ENCODE assay signal across 8 mouse cellular contexts in the genomic region with DNA sequence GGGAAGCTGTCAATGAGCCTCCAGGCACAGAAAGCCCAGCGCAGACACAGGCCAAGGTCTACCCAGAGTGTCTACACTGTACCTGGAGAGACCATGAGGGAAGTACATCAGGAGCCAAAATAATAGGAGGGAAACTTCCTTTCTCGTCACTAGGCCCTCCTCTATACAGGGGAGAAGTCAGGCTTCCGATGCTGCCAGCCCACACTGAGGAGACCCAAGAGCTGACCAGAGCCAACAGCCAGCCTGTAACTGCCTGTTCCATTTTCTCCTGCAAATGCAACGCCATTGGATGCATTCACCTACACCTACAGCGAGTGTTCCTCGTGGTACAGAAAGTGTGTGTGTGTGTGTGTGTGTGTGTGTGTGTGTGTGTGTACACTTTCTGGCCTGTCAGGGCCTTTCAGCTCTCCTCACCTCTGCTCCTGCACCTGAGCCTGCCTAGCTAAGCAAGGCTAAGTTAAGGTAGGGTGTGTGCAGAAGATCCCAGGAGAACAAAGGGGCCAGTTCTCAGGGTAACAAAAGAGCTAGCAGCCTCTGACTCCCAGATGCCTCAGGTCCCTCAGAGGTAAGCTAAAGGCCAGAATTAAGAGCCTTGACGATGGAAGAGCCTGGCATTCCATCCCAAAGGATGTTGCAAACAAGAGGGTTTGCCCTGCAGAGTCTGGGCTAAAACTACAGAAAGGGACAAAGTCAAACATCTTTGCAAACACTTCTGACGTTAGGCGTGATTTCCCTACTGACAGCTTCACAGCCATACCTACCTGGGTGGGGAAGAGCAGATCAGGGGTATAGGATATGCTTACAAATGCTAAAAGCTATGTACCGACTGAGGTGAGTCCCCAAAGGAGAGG. TPM values are rescaled to one million over a fixed set of nuclear protein-coding genes. Genes with fewer than 3 reads are reported as not detected.
A peak's percentile ranks its signal among the peaks of the same experiment; 100 is the strongest.
DNase-seq lines count a peak whose midpoint lies in the region; ATAC-seq and TF ChIP-seq lines count a peak whose summit lies in the region.

No protein-coding gene starts in this region.

- no peaks in the 10 kb centered on the region for H3K27me3 ChIP-seq in intestine, embryonic 15.5 days (replicated peaks)
- H3K27me3 ChIP-seq in myocyte (ENCODE audit: control insufficient read depth, insufficient read depth, insufficient read length) = no peaks in the 10 kb centered on the region

- no peaks in the 10 kb centered on the region for H3K9me3 ChIP-seq in intestine, embryonic 15.5 days

- peaks cover 48% of the 10 kb centered on the region for H3K4me1 ChIP-seq in intestine, embryonic 15.5 days (replicated peaks)

- no peak for ATAC-seq in intestine, embryonic 15.5 days

- peak overlapping the region; percentile 93 for H3K27ac ChIP-seq in intestine, embryonic 15.5 days

- 5% methylated on average over 10 of the region's 10 CpGs for WGBS in intestine, embryonic 15.5 days

- H3K36me3 ChIP-seq in intestine, embryonic 15.5 days = no peaks in the 10 kb centered on the region
- no peaks in the 10 kb centered on the region for H3K36me3 ChIP-seq in myocyte (ENCODE audit: control insufficient read depth, insufficient read depth)

- no peaks in the 10 kb centered on the region for H3K79me2 ChIP-seq in myocyte (ENCODE audit: control insufficient read depth, insufficient read depth)

- peak overlapping the region; percentile 92 for H3K4me2 ChIP-seq in intestine, embryonic 15.5 days (replicated peaks)
- peak overlapping the region; percentile 98 for H3K4me2 ChIP-seq in myocyte (ENCODE audit: low read depth)

- H3K9ac ChIP-seq in intestine, embryonic 15.5 days = peak overlapping the region; percentile 97

- H3K4me3 ChIP-seq in intestine, embryonic 15.5 days (replicated peaks) = peak overlapping the region; percentile 91
- peak overlapping the region; percentile 39 for H3K4me3 ChIP-seq in myocyte

- TF ChIP-seq POLR2A in myocyte (IDR thresholded peaks at IDR 0.05; ENCODE audit: insufficient read length, low read depth) = no peak

- DNase-seq in kidney, adult 9 months = peak; percentile 34
- DNase-seq in kidney, postnatal 25 days = no peak
- peak; percentile 19 for DNase-seq in embryo, embryonic 9.5 days (ENCODE audit: extremely low spot score)
- DNase-seq in urinary bladder, postnatal 25 days (ENCODE audit: low spot score) = no peak
- no peak for DNase-seq in spleen, postnatal 36 days (ENCODE audit: low spot score in 2 of 2)
- no peak for DNase-seq in adrenal gland, postnatal 4 days (ENCODE audit: low spot score in 2 of 2)

- peak overlapping the region; percentile 71 for H3ac ChIP-seq in myocyte (ENCODE audit: control insufficient read depth, insufficient read length)

TF ChIP-seq in myocyte, 11 proteins besides CTCF, POLR2A, EP300 and RAD21:
- TF ChIP-seq MYOD1 (IDR thresholded peaks at IDR 0.05; ENCODE audit: control insufficient read depth in 1 of 3, insufficient read length in 2 of 3, low read depth in 2 of 3) = no peak

RNA-seq across cellular contexts. Expression of a gene that starts 2.6 kb away (rescaled TPM):
- 11.9 and 13.0 TPM in 2 replicates for polyA plus RNA-seq in intestine, embryonic 15.5 days (2015; fragmentation: Nextera tagmentation; extraction: Ambion mirVana)
- polyA plus RNA-seq in myocyte (2012; fragmentation: generic; extraction: Trizol) = 1.5 TPM
- total RNA-seq in adrenal gland, postnatal 4 days (2021) = 10 to 100 TPM; 28.8 to 32.9 TPM

Comparison
In these comparisons a context has a peak if more than half of its experiments do, and no peak if none do; other contexts are left out.
1. DNase-seq: peak in kidney, adult 9 months (single experiment) and embryo, embryonic 9.5 days (single experiment); none in kidney, postnatal 25 days (0 of 2), urinary bladder, postnatal 25 days (single experiment), spleen, postnatal 36 days (0 of 2) and adrenal gland, postnatal 4 days (0 of 2).